Mouse (Mus musculus) thymus, adult 2 months (tissue): ENCODE results near the gene Tmem40.

Experiments used
- CTCF ChIP-seq: fragments of 200-500 bp; IDR thresholded peaks from 2 replicates; pipeline ENCODE4 v1.5.1; 2012; ENCODE audit warnings: mild to moderate bottlenecking, control low read depth, low read length, moderate library complexity, borderline replicate concordance; ENCODE audit not compliant: control insufficient read depth, poor library complexity, insufficient read depth; ENCODE audit errors: extremely low read depth
- POLR2A ChIP-seq: fragments of 200-500 bp; IDR thresholded peaks from 2 replicates; pipeline ENCODE4 v1.6.1; 2012; ENCODE audit warnings: mild to moderate bottlenecking, low read length, control low read depth, moderate library complexity; ENCODE audit not compliant: control insufficient read depth, poor library complexity, insufficient read depth; ENCODE audit errors: extremely low read depth

DNA sequence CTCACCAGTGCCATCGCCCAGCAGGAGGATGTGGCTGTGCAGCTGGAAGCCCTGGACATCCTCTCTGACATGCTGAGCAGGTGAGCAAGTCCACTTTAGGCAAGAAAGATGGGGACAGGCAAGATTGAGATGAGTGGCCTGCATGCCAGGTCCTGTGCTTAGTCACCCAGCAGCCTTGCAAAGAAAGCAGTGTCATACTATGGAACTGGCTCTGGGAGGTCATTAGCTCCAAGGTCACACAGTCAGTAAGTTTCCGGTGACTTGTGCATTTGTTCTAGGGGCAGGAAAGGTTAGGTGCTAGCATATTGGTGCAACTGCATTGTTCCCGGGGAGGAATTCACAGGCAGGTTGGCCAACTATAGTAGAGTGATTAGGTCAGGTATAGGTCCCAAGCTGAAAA is 20.6 kb upstream of the Tmem40 start:
- TF ChIP-seq CTCF (no peak), POLR2A (no peak)
